Mouse (Mus musculus) limb, embryonic 13.5 days (tissue): Measurements from ENCODE around the gene Fam166a. TPM values are rescaled to one million over a fixed set of nuclear protein-coding genes. Genes with fewer than 3 reads are reported as not detected.

Source experiments
- ATAC-seq: fragments of 200-750 bp; cut with Nextera tagmentation; 2 replicates; pipeline ENCODE4 v1.8.0; 2017; ENCODE audit warnings: low read depth, moderate number of reproducible peaks, moderate TSS enrichment; ENCODE audit not compliant: low FRiP score
- H3K27ac ChIP-seq: fragments of 300-500 bp; sonication (generic); 2 replicates; pipeline ENCODE4 v1.5.1; 2015; ENCODE audit warnings: inconsistent platforms, mild to moderate bottlenecking, moderate library complexity
- H3K27me3 ChIP-seq: fragments of 300-500 bp; sonication (generic); 2 replicates; pipeline ENCODE4 v1.6.1; 2015; ENCODE audit warnings: mild to moderate bottlenecking, inconsistent platforms
- H3K36me3 ChIP-seq: fragments of 300-500 bp; sonication (generic); 2 replicates; pipeline ENCODE4 v1.6.1; 2015; ENCODE audit warnings: inconsistent platforms, mild to moderate bottlenecking, moderate library complexity
- H3K4me1 ChIP-seq: fragments of 300-500 bp; sonication (generic); 2 replicates; pipeline ENCODE4 v1.6.1; 2015; ENCODE audit warnings: inconsistent platforms
- H3K4me2 ChIP-seq: fragments of 300-500 bp; sonication (generic); replicated peaks from 2 replicates; pipeline ENCODE4 v1.6.1; 2015; ENCODE audit warnings: inconsistent platforms, mild to moderate bottlenecking, moderate library complexity
- H3K4me3 ChIP-seq: fragments of 300-500 bp; sonication (generic); 2 replicates; pipeline ENCODE4 v1.5.1; 2015; ENCODE audit warnings: moderate library complexity, mild to moderate bottlenecking, inconsistent platforms
- H3K9ac ChIP-seq: fragments of 300-500 bp; sonication (generic); 2 replicates; pipeline ENCODE4 v1.6.1; 2015; ENCODE audit warnings: mild to moderate bottlenecking, inconsistent platforms
- H3K9me3 ChIP-seq: fragments of 300-500 bp; sonication (generic); 2 replicates; pipeline ENCODE4 v1.6.1; 2016; ENCODE audit warnings: inconsistent platforms
- WGBS: fragments of 180-500 bp; shearing (Covaris S2); methylation state at CpG from one replicate; pipeline ENCODE4 v1.1.7; 2015; 5-methylcytosine and 5-hydroxymethylcytosine counted together
- polyA plus RNA-seq: library from polyadenylated mRNA; unstranded; fragments of >200 nt; fragmentation: Nextera tagmentation; extraction: Ambion mirVana; gene quantifications from 2 replicates; pipeline ENCODE4 v1.2.1, GENCODE M21; 2015

The Fam166a gene
- polyA plus RNA-seq, 1 experiment from 2014 or later: not detected

GRCm38 (mm10) chr2:25267746-25268309, 49.3 kb downstream of the Fam166a start:
- no peak overlapping the region for H3K4me2 ChIP-seq
- H3K9ac ChIP-seq: no peak overlapping the region
- H3K27me3 ChIP-seq: peaks cover 22% of the 10 kb centered on the region
- WGBS: 75% methylated on average over 4 of the region's 4 CpGs
- no peaks in the 10 kb centered on the region for H3K9me3 ChIP-seq
- peaks cover 52% of the 10 kb centered on the region for H3K4me1 ChIP-seq
- no peak overlapping the region for H3K4me3 ChIP-seq
- no peak for ATAC-seq
- H3K27ac ChIP-seq: no peak overlapping the region
- peaks cover 27% of the 10 kb centered on the region for H3K36me3 ChIP-seq

Other genes with a start within 250 kb of the Fam166a start
- 132 and 139 TPM in 2 replicates for gene Mrpl41, start 243.6 kb upstream of the Fam166a start, polyA plus RNA-seq
- 7.4 and 7.5 TPM in 2 replicates for gene Pnpla7, start 242.7 kb upstream of the Fam166a start, polyA plus RNA-seq
- 75.9 and 82.9 TPM in 2 replicates for gene Nsmf, start 164.4 kb upstream of the Fam166a start, polyA plus RNA-seq
- gene Entpd8, start 138.4 kb upstream of the Fam166a start, polyA plus RNA-seq: not detected in 2 replicates
- gene Noxa1, start 123.6 kb upstream of the Fam166a start, polyA plus RNA-seq: 0.11 TPM in 1 of 2 replicates, not detected in the other
- gene Nrarp, start 38.0 kb upstream of the Fam166a start, polyA plus RNA-seq: 12.6 and 15.3 TPM in 2 replicates
- 4.1 and 4.8 TPM in 2 replicates for gene Tor4a, start 21.9 kb upstream of the Fam166a start, polyA plus RNA-seq
- 122 and 124 TPM in 2 replicates for gene Nelfb, start 7.3 kb upstream of the Fam166a start, polyA plus RNA-seq
- gene Stpg3, start 4.1 kb upstream of the Fam166a start, polyA plus RNA-seq: 0.11 TPM in 1 of 2 replicates, not detected in the other
- gene Tubb4b, start 6.0 kb downstream of the Fam166a start, polyA plus RNA-seq: 423 and 425 TPM in 2 replicates
- gene Slc34a3, start 15.6 kb downstream of the Fam166a start, polyA plus RNA-seq: not detected in 2 replicates
- gene Rnf224, start 18.0 kb downstream of the Fam166a start, polyA plus RNA-seq: not detected in 2 replicates
- gene Rnf208, start 23.5 kb downstream of the Fam166a start, polyA plus RNA-seq: 8.6 and 9.2 TPM in 2 replicates
- gene Cysrt1, start 23.7 kb downstream of the Fam166a start, polyA plus RNA-seq: not detected in 2 replicates
- gene AL732309.1, start 28.1 kb downstream of the Fam166a start, polyA plus RNA-seq: 4.4 and 6.0 TPM in 2 replicates
- 23.6 and 24.2 TPM in 2 replicates for gene Tmem203, start 36.7 kb downstream of the Fam166a start, polyA plus RNA-seq
- 7.2 and 8.2 TPM in 2 replicates for gene Tprn, start 43.9 kb downstream of the Fam166a start, polyA plus RNA-seq
- 231 and 234 TPM in 2 replicates for gene Ssna1, start 53.7 kb downstream of the Fam166a start, polyA plus RNA-seq
- gene Anapc2, start 53.7 kb downstream of the Fam166a start, polyA plus RNA-seq: 150 and 154 TPM in 2 replicates
- not detected in 2 replicates for gene Tmem210, start 69.4 kb downstream of the Fam166a start, polyA plus RNA-seq
- gene Lrrc26, start 71.2 kb downstream of the Fam166a start, polyA plus RNA-seq: not detected in 2 replicates
- 0.61 and 0.97 TPM in 2 replicates for gene Grin1, start 100.4 kb downstream of the Fam166a start, polyA plus RNA-seq
- 54.5 and 60.2 TPM in 2 replicates for gene Man1b1, start 113.6 kb downstream of the Fam166a start, polyA plus RNA-seq
- gene Dpp7, start 137.6 kb downstream of the Fam166a start, polyA plus RNA-seq: 21.3 and 24.7 TPM in 2 replicates
- 11.3 and 13.2 TPM in 2 replicates for gene Uap1l1, start 146.9 kb downstream of the Fam166a start, polyA plus RNA-seq
- 43.4 and 45.5 TPM in 2 replicates for gene Sapcd2, start 153.6 kb downstream of the Fam166a start, polyA plus RNA-seq
- 0.55 and 0.73 TPM in 2 replicates for gene Entpd2, start 177.1 kb downstream of the Fam166a start, polyA plus RNA-seq
- gene Npdc1, start 180.6 kb downstream of the Fam166a start, polyA plus RNA-seq: 29.1 and 32.6 TPM in 2 replicates
- 0.06 TPM in 1 of 2 replicates, not detected in the other for gene Fut7, start 204.5 kb downstream of the Fam166a start, polyA plus RNA-seq
- 3.3 and 3.8 TPM in 2 replicates for gene Abca2, start 210.0 kb downstream of the Fam166a start, polyA plus RNA-seq
- 2.2 and 2.5 TPM in 2 replicates for gene Clic3, start 238.1 kb downstream of the Fam166a start, polyA plus RNA-seq
- gene Paxx, start 242.3 kb downstream of the Fam166a start, polyA plus RNA-seq: 35.0 and 37.6 TPM in 2 replicates